Mouse (Mus musculus): Measurements from ENCODE around the gene 4930550C14Rik.

DNA sequence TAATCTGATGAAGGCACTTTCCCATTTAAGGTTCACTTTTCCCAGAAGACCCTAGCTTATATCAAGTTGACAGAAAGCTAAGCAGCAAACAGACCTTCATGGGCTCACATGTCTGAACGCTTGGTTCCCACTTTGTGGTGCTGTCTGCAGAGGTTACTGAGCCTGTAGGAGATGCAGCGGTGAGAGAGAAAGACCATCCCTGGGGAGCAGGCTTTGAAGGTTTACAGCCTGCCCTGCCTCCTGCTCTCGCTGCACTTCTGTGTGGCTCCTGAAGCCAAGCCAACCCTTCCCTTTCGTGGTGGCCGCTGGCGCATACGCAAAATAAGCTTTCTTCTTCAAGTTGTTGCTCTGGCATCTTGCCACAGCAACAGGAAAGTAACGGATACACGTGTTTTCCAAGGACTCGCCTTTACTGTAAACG, at the start of gene 4930550C14Rik:
- no peak for TF ChIP-seq GATA1 (IDR thresholded peaks at IDR 0.05; ENCODE audit: borderline replicate concordance, low read length)
- no peak for TF ChIP-seq FLI1 (IDR thresholded peaks at IDR 0.05; ENCODE audit: low read length)

Measured in megakaryocyte, embryonic 14.5 days (primary cell).